Mouse (Mus musculus): ENCODE data around the gene Gna15.

- TF ChIP-seq CTCF (IDR thresholded peaks at IDR 0.05; ENCODE audit: low read depth): no peak
- TF ChIP-seq EP300 (IDR thresholded peaks at IDR 0.05; ENCODE audit: low read depth): no peak
Measured at GRCm38 (mm10) chr10:81489941-81490340, 34.1 kb downstream of the Gna15 start.
